Mouse (Mus musculus): Measurements from ENCODE around the gene Gm10518.

DNA sequence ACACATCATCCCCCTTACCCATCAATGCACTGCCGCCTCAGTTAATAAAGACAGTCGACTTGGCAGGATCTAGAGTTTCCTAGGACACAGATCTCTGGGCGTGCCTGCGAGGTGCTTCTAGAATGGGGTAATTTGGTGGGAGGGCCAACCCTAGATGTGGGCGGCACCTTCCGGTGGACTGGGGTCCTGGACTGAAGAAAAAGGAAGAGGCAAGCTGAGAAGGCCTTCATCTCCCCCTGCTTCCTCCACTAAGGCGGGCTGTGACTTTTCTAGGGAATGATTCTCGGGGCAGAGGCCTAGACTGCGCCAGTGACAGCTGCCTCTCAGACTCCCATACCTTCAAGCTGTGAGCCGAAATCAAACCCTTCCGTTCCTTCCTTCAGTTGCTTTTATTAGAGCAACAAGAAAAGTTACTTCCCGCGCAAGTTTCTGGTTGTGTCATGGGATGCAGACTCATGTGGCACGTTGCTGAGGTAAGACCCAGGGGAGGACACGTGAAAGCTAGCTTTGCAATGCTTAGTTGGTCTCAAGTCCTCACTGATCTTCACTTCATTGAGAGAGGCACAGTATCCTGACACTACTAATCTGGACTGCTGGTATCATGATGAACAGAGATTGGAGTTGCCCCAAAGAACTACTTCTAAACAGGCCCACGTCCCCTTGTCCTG lies 42.8 kb downstream of the Gm10518 start:
- TF ChIP-seq MAZ (IDR thresholded peaks at IDR 0.05; ENCODE audit: low read depth, low read length) = no peak
- TF ChIP-seq SIN3A (IDR thresholded peaks at IDR 0.05; ENCODE audit: low read length) = 0 out of 2 replicates have a peak, but pooled peaks have one; percentile 51
- TF ChIP-seq USF1 (IDR thresholded peaks at IDR 0.05; ENCODE audit: low read depth, low read length) = no peak
- no peak for TF ChIP-seq GABPA (IDR thresholded peaks at IDR 0.05; ENCODE audit: insufficient replicate concordance, low read depth, low read length)
- TF ChIP-seq ELF1 (IDR thresholded peaks at IDR 0.05; ENCODE audit: low read depth, low read length) = peak; percentile 59; the same call in 1 of the 2 replicates
- no peak for TF ChIP-seq NRF1 (IDR thresholded peaks at IDR 0.05; ENCODE audit: low read depth, low read length)
- TF ChIP-seq CTCF (conservative IDR thresholded peaks at IDR 0.05 in 1 of 2, IDR thresholded peaks at IDR 0.05 in 1 of 2; ENCODE audit: low read depth in 2 of 2, low read length in 2 of 2) = no peak
- peak; percentile 64; the same call in 1 of the 2 replicates for TF ChIP-seq MAX (IDR thresholded peaks at IDR 0.05; ENCODE audit: low read length)

Data from CH12.LX (cell line).